Mouse (Mus musculus) monocyte, adult 5-6 weeks (primary cell): ENCODE measurements at regions not wholly inside any gene's neighbourhood (a gene's known extent, or its start where the extent isn't known, plus 50 kb on each side); places are given as distances from the start of the nearest gene placed in this dataset.
A peak's percentile ranks its signal among the peaks of the same experiment; 100 is the strongest.
"Not testable (repeated sequence)": the region's sequence is repeated elsewhere in the genome, so short reads cannot be mapped to it uniquely, and the experiment has no call there.

Experiments used
- ATAC-seq: fragments of 153-309, 156-312 bp; replicated peaks from 2 replicates; pipeline ENCODE4 v1.8.0; 2017; ENCODE audit warnings: mild to moderate bottlenecking; ENCODE audit not compliant: low TSS enrichment, insufficient number of reproducible peaks, severe bottlenecking, poor library complexity, low FRiP score

- ATAC-seq: no peak
Measured at GRCm38 (mm10) chr12:45287759-45288158, 213.2 kb upstream of the Stxbp6 start.

GRCm38 (mm10) chr12:45256309-45256708 is 181.8 kb upstream of the Stxbp6 start:
- ATAC-seq: no peak

GRCm38 (mm10) chr12:45211131-45211530 is 136.6 kb upstream of the Stxbp6 start:
- ATAC-seq: no peak

DNA sequence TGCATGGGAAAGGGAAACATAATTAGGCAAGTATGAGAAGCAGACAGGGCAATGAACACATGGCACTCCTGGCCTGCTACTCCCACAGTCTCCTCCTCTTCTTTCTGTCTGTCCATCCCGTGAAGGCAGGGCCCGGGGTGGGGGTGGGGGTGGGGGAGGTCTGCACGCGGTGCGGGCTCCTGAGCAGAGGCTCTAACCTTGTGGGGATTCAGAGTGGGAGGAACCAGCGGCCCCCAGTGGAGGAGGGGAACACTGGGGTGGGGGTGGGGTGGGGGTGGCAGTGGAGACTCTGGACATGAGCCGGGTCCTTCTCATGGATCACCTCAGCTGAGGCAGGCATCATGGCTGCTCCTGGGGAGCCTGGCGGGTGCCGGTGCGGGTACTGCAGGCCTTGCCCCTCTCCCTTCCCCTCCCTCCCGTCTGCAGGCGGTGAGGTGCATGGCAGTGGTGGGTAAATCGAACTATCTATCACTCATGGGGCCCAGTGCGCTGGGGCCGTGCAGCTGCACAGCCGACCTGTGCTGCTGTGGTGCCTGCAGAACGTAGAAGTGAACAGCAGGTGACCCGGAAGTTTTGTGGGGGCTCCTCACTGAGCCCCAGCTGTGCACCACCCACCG is 120.9 kb upstream of the Stxbp6 start:
- ATAC-seq: no peak

DNA sequence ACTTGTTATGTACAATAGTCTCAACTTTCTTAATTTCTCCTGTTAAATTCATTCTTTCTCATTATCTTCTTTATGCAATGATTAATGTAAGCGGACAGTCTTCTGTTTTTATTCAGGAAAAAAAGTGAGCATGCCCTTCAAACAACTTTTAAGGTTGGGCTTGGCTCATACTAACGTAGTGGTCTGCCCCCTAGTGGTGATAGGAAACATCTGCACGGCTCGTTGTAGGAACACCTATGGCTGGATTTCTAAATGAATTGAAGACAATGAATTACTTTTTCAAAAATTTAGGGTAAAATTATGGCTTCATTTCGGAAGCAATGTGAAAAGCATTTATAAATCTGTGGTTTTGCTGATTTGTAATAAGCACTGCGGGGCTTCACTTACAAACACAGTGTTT is 112.6 kb upstream of the Stxbp6 start:
- no peak for ATAC-seq

GRCm38 (mm10) chr12:45184510-45184909 is 110.0 kb upstream of the Stxbp6 start:
- no peak for ATAC-seq

- no peak for ATAC-seq
Measured at GRCm38 (mm10) chr12:45177454-45177853, 102.9 kb upstream of the Stxbp6 start.

DNA sequence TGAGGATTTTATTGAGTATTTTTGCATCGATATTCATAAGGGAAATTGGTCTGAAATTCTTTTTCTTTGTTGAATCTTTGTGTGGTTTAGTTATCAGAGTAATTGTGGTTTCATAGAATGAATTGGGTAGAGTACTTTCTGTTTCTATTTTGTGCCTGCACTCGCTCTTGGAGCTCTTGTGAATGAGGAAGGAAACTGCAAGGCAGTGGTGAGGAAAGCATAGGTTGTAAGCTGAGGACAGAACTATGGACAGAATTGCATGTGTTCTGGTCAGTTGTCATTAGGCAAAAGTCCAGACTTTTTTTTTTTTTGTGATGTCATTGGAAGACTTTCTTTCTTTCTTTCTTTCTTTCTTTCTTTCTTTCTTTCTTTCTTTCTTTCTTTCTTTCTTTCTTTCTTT is 100.8 kb upstream of the Stxbp6 start:
- not testable (repeated sequence) for ATAC-seq

- ATAC-seq: peak; percentile 70; the same call in 1 of the 2 replicates
Measured at GRCm38 (mm10) chr12:45171927-45172642, 97.6 kb upstream of the Stxbp6 start.

DNA sequence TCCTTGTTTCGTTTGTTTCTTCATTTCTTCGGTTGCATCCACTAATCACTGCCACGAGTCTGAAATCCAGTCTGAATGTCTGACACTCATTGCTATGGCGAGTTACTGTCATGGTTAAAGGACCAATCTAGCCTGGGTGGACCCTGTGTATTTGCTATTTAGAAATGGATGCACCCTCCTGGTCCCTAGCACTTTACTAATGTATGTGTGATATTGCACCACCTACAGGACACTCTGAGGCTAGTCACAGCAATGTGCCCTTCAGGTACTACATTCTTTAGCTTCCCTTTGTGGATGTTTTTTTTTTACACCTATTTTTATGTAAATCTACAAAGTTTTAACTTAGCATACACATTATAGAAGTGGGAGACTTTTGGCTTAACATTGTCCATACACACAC is 87.5 kb upstream of the Stxbp6 start:
- no peak for ATAC-seq

GRCm38 (mm10) chr12:45161581-45161980 is 87.1 kb upstream of the Stxbp6 start:
- not testable (repeated sequence) for ATAC-seq

DNA sequence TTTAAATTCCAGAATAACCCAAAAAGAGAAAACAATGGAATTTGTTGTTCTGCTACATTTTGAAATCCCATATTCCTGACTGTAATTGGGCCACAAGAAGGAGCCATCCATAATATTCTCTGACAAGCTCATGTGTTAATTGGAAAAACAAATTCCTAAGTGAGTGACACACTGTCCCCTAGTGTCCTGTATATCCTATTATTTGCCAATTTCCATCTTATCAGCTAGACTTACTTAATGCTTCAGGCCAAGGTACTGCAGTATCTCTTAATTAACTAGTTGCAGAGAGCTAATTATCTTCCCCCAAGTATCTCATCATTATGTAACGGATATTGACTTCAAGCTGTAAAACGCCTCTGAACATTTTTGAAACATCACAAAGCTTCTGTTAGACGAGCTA is 84.5 kb upstream of the Stxbp6 start:
- ATAC-seq: no peak

DNA sequence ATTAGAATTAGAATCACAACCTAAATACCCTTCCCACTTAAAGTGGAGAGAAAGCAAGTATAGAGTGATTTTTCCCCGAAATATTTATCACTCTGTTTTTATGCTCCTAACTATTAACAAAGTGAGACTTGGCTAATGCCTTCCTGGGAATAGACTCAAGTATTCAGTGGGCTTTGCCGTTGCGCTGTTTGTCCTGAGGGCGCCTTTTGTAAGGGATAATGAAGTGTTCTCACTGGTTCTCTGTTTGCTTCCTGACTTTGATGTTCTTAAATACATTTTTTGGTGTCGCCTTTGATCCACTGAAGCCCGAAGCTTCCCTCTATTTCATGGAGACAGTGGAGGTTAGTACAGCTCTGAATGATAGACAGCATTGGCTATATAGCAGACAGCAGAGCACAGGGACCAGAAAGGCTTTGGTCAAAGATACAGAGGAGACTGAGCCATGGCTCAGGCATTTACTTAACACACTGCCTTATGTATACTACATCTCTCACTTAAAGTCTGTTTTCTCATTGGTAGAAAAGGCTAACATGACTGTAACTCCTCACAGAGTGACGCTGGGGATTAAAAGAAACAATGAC is 63.0 kb upstream of the Stxbp6 start:
- no peak for ATAC-seq

DNA sequence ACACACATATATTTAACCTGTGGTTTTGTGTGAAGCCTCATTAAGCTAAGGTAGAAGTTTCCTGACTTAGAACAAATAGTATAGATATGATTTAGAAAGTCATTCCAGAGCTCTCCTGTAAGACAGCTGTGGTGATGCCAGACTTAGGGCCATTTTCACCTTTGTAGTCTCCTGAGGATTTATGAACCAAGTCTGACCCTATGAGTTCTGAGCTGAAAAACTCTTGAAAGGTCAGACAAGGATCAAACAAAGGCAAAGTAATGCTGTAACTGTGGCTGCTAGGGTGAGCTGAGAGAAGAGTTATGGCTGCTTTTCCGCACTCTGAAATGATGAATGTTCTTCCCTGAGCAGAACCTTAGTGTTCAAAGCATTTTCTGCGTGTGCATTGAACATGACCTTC is 58.9 kb upstream of the Stxbp6 start:
- no peak for ATAC-seq

GRCm38 (mm10) chr12:45131139-45131538 is 56.6 kb upstream of the Stxbp6 start:
- ATAC-seq: no peak

DNA sequence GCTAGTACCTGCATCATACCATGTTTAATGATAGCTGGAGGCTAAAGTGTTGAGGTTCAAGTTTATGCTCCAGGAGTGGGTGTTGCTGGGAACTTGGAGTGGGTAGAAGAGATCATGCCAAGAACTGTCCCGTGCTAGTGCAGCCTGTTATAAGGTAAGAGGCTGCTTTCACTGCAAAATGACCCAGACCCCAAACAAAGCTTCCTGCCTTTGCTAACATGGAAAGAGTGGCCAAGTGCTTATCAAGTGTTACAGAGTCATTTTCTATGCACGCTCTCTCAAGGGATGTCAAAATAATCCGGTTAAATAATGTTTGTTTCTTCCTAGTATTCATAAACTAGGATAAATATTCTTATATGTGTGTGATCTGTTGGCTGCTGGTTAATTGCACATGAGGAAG is 51.4 kb upstream of the Stxbp6 start:
- ATAC-seq: no peak
